11 mouse cellular contexts compared by ENCODE assay signal in the genomic region with DNA sequence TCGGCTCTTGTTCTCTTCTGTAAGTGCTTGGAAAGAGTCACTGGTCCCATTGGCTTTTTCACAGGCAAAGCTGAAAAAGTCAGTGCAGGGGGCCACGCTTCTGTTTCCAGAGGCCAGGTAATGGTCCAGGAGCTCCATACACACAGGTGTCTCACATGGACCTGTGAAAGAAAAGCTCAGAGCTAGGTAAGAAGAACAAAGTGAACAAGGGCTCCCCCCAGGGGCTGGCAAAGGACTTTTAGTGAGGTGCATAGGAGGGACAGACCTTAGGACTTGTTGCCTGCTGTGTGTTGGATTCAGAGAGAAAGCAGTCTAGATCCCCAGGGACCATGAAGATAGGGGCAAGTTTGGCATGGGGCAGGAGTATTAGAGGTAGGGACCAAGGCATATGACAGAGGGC. TPM values are rescaled to one million over a fixed set of nuclear protein-coding genes. Genes with fewer than 3 reads are reported as not detected.
A peak's percentile ranks its signal among the peaks of the same experiment; 100 is the strongest.
DNase-seq lines count a peak whose midpoint lies in the region; ATAC-seq and TF ChIP-seq lines count a peak whose summit lies in the region.
"Had no signal": no experiment of that assay in that cellular context is flagged by ENCODE, and none has a peak within 500 bp of the region (broad histone marks: within the 10 kb centered on the region; RNA-seq: fewer than 3 reads in every experiment).

No protein-coding gene starts in this region.

- H3K4me3 ChIP-seq in cortical plate, adult 2 months (ENCODE audit: insufficient read depth, low read length) = no peak overlapping the region
- H3K4me3 ChIP-seq in liver, embryonic 11.5 days (ENCODE audit: low read depth, low read length) = peak overlapping the region; percentile 63
- H3K4me3 ChIP-seq in stomach, embryonic 14.5 days (ENCODE audit: low read depth, low read length) = no peak overlapping the region
- no peak overlapping the region for H3K4me3 ChIP-seq in midbrain, embryonic 13.5 days (replicated peaks)
- H3K4me3 ChIP-seq in forebrain, embryonic 11.5 days (ENCODE audit: low read depth, low read length) = no peak overlapping the region

- ATAC-seq in liver, embryonic 11.5 days (replicated peaks; ENCODE audit: low FRiP score) = peak; percentile 55
- ATAC-seq in stomach, embryonic 14.5 days (ENCODE audit: insufficient number of reproducible peaks, insufficient read depth, low FRiP score, low read depth) = peak; percentile 9; the same call in 1 of the 2 replicates
- no peak for ATAC-seq in midbrain, embryonic 13.5 days
- ATAC-seq in forebrain, embryonic 11.5 days (replicated peaks; ENCODE audit: low FRiP score) = no peak

- H3K4me1 ChIP-seq in cortical plate, adult 2 months (ENCODE audit: control insufficient read depth, insufficient read depth, low read length) = no peaks in the 10 kb centered on the region
- peaks cover 18% of the 10 kb centered on the region for H3K4me1 ChIP-seq in liver, embryonic 11.5 days (replicated peaks; ENCODE audit: control insufficient read depth, insufficient read depth, low read length)
- H3K4me1 ChIP-seq in stomach, embryonic 14.5 days (ENCODE audit: control insufficient read depth, insufficient read depth, low read length) = no peaks in the 10 kb centered on the region
- no peaks in the 10 kb centered on the region for H3K4me1 ChIP-seq in midbrain, embryonic 13.5 days (replicated peaks)
- H3K4me1 ChIP-seq in forebrain, embryonic 11.5 days (replicated peaks; ENCODE audit: control insufficient read depth, insufficient read depth, low read length) = no peaks in the 10 kb centered on the region

- 0 out of 2 replicates have a peak, but pooled peaks have one; percentile 4 for TF ChIP-seq CTCF in cortical plate, adult 2 months (IDR thresholded peaks at IDR 0.05; ENCODE audit: extremely low read depth, insufficient read depth, low read length)

- peak; percentile 72 for DNase-seq in heart, adult 11 months
- no peak for DNase-seq in heart, postnatal 10 days
- no peak for DNase-seq in liver, embryonic 11.5 days (ENCODE audit: low spot score)
- DNase-seq in right cerebral cortex, postnatal 4 days = no peak
- DNase-seq in forebrain, embryonic 11.5 days (ENCODE audit: low spot score) = no peak
- DNase-seq: cerebellum, adult 18-20 months had no signal

- intact Hi-C loops in heart, postnatal 10 days (cut with DNase I) = no loop called here

- no peaks in the 10 kb centered on the region for H3K36me3 ChIP-seq in liver, embryonic 11.5 days (ENCODE audit: control insufficient read depth, insufficient read depth, low read length)
- H3K36me3 ChIP-seq in stomach, embryonic 14.5 days (ENCODE audit: control insufficient read depth, insufficient read depth, low read length) = no peaks in the 10 kb centered on the region
- H3K36me3 ChIP-seq in midbrain, embryonic 13.5 days = no peaks in the 10 kb centered on the region
- H3K36me3 ChIP-seq in forebrain, embryonic 11.5 days (ENCODE audit: control insufficient read depth, insufficient read depth, low read length) = no peaks in the 10 kb centered on the region

- H3K4me2 ChIP-seq in liver, embryonic 11.5 days = peak overlapping the region; percentile 80
- no peak overlapping the region for H3K4me2 ChIP-seq in stomach, embryonic 14.5 days (replicated peaks; ENCODE audit: low read depth, low read length)
- no peak overlapping the region for H3K4me2 ChIP-seq in midbrain, embryonic 13.5 days (replicated peaks)
- no peak overlapping the region for H3K4me2 ChIP-seq in forebrain, embryonic 11.5 days (ENCODE audit: low read depth, low read length, severe bottlenecking)

- H3K27me3 ChIP-seq in liver, embryonic 11.5 days (replicated peaks; ENCODE audit: control insufficient read depth, insufficient read depth, low read length) = no peaks in the 10 kb centered on the region
- no peaks in the 10 kb centered on the region for H3K27me3 ChIP-seq in stomach, embryonic 14.5 days (ENCODE audit: control insufficient read depth, insufficient read depth, low read length)
- H3K27me3 ChIP-seq in midbrain, embryonic 13.5 days = no peaks in the 10 kb centered on the region
- no peaks in the 10 kb centered on the region for H3K27me3 ChIP-seq in forebrain, embryonic 11.5 days (ENCODE audit: control insufficient read depth, insufficient read depth, low read length)

- TF ChIP-seq POLR2A in cortical plate, adult 2 months (IDR thresholded peaks at IDR 0.05; ENCODE audit: extremely low read depth, insufficient read depth, low read length) = no peak

- no peak overlapping the region for H3K27ac ChIP-seq in cortical plate, adult 2 months (ENCODE audit: insufficient read depth, low read length)
- H3K27ac ChIP-seq in liver, embryonic 11.5 days (ENCODE audit: low read depth, low read length) = peak overlapping the region; percentile 90
- H3K27ac ChIP-seq in stomach, embryonic 14.5 days (ENCODE audit: low read length) = no peak overlapping the region
- H3K27ac ChIP-seq in midbrain, embryonic 13.5 days = no peak overlapping the region
- no peak overlapping the region for H3K27ac ChIP-seq in forebrain, embryonic 11.5 days (ENCODE audit: low read depth, low read length)
- H3K27ac ChIP-seq: macrophage had no signal

- H3K9ac ChIP-seq in liver, embryonic 11.5 days (ENCODE audit: low read depth, low read length) = peak overlapping the region; percentile 82
- no peak overlapping the region for H3K9ac ChIP-seq in stomach, embryonic 14.5 days (replicated peaks; ENCODE audit: low read depth, low read length)
- H3K9ac ChIP-seq in midbrain, embryonic 13.5 days (replicated peaks) = no peak overlapping the region
- no peak overlapping the region for H3K9ac ChIP-seq in forebrain, embryonic 11.5 days (ENCODE audit: low read length)

- WGBS in liver, embryonic 11.5 days = 61% methylated on average over 2 of the region's 2 CpGs
- WGBS in stomach, embryonic 14.5 days = 78% methylated on average over 2 of the region's 2 CpGs
- WGBS in midbrain, embryonic 13.5 days = 73% methylated on average over 2 of the region's 2 CpGs
- 79% methylated on average over 2 of the region's 2 CpGs for WGBS in forebrain, embryonic 11.5 days

- no peaks in the 10 kb centered on the region for H3K9me3 ChIP-seq in liver, embryonic 11.5 days (ENCODE audit: control insufficient read depth, low read length)
- no peaks in the 10 kb centered on the region for H3K9me3 ChIP-seq in stomach, embryonic 14.5 days (ENCODE audit: control insufficient read depth, low read depth, low read length)
- no peaks in the 10 kb centered on the region for H3K9me3 ChIP-seq in midbrain, embryonic 13.5 days
- no peaks in the 10 kb centered on the region for H3K9me3 ChIP-seq in forebrain, embryonic 11.5 days (ENCODE audit: control insufficient read depth, low read length)

RNA-seq across cellular contexts. Expression of gene Kel, which starts 1.2 kb away (rescaled TPM):
- total RNA-seq in heart, postnatal 10 days (2021) = under 1 TPM in 1 of 2 experiments, not detected in 1; 0.36 TPM
- not detected in 2 replicates for polyA plus RNA-seq in cortical plate, adult 2 months (2012; rRNA removed)
- 150 and 153 TPM in 2 replicates for polyA plus RNA-seq in liver, embryonic 11.5 days (2014; fragmentation: Nextera tagmentation; extraction: Ambion mirVana)
- polyA plus RNA-seq in stomach, embryonic 14.5 days (2014; fragmentation: Nextera tagmentation; extraction: Ambion mirVana) = 1.2 and 1.5 TPM in 2 replicates
- polyA plus RNA-seq in midbrain, embryonic 13.5 days (2015; fragmentation: Nextera tagmentation; extraction: Ambion mirVana) = 0.78 and 1.2 TPM in 2 replicates
- 11.9 and 12.9 TPM in 2 replicates for polyA plus RNA-seq in forebrain, embryonic 11.5 days (2014; fragmentation: Nextera tagmentation; extraction: Ambion mirVana)
- polyA plus RNA-seq: macrophage had no signal

RNA-seq across cellular contexts. Expression of gene Llcfc1, which starts 18.7 kb away (rescaled TPM):
- not detected for total RNA-seq in heart, postnatal 10 days (2021)
- polyA plus RNA-seq in cortical plate, adult 2 months (2012; rRNA removed) = not detected in 2 replicates
- not detected in 2 replicates for polyA plus RNA-seq in liver, embryonic 11.5 days (2014; fragmentation: Nextera tagmentation; extraction: Ambion mirVana)
- polyA plus RNA-seq in stomach, embryonic 14.5 days (2014; fragmentation: Nextera tagmentation; extraction: Ambion mirVana) = 0.48 TPM in 1 of 2 replicates, not detected in the other
- not detected in 2 replicates for polyA plus RNA-seq in midbrain, embryonic 13.5 days (2015; fragmentation: Nextera tagmentation; extraction: Ambion mirVana)
- not detected in 2 replicates for polyA plus RNA-seq in forebrain, embryonic 11.5 days (2014; fragmentation: Nextera tagmentation; extraction: Ambion mirVana)
- polyA plus RNA-seq: heart, embryonic 16.5 days; macrophage had no signal

RNA-seq across cellular contexts. Expression of gene Trpv5, which starts 22.4 kb away (rescaled TPM):
- not detected for total RNA-seq in heart, postnatal 10 days (2021)
- not detected in 2 replicates for polyA plus RNA-seq in cortical plate, adult 2 months (2012; rRNA removed)
- polyA plus RNA-seq in liver, embryonic 11.5 days (2014; fragmentation: Nextera tagmentation; extraction: Ambion mirVana) = 0.07 TPM in 1 of 2 replicates, not detected in the other
- not detected in 2 replicates for polyA plus RNA-seq in stomach, embryonic 14.5 days (2014; fragmentation: Nextera tagmentation; extraction: Ambion mirVana)
- polyA plus RNA-seq in midbrain, embryonic 13.5 days (2015; fragmentation: Nextera tagmentation; extraction: Ambion mirVana) = not detected in 2 replicates
- polyA plus RNA-seq in forebrain, embryonic 11.5 days (2014; fragmentation: Nextera tagmentation; extraction: Ambion mirVana) = not detected in 2 replicates
- polyA plus RNA-seq: heart, embryonic 16.5 days; macrophage had no signal

Comparison
In these comparisons a context has a peak if more than half of its experiments do, and no peak if none do; other contexts are left out.
1. ATAC-seq: peak in liver, embryonic 11.5 days (single experiment) and stomach, embryonic 14.5 days (single experiment); none in midbrain, embryonic 13.5 days (single experiment) and forebrain, embryonic 11.5 days (single experiment).
2. RNA of gene Kel, which starts 1.2 kb away (polyA plus RNA-seq): 150 to 153 TPM in liver, embryonic 11.5 days; 11.9 to 12.9 TPM in forebrain, embryonic 11.5 days, 1.2 to 1.5 TPM in stomach, embryonic 14.5 days, 0.78 to 1.2 TPM in midbrain, embryonic 13.5 days and not detected in cortical plate, adult 2 months; every median in the first group is over 10 times any median in the second.